Mouse (Mus musculus): ENCODE data around the gene Peli2. TPM values are rescaled to one million over a fixed set of nuclear protein-coding genes. Genes with fewer than 3 reads are reported as not detected.

Gene Peli2
- polyA plus RNA-seq, 1 experiment from 2014 or later, result 6.3 TPM

DNA sequence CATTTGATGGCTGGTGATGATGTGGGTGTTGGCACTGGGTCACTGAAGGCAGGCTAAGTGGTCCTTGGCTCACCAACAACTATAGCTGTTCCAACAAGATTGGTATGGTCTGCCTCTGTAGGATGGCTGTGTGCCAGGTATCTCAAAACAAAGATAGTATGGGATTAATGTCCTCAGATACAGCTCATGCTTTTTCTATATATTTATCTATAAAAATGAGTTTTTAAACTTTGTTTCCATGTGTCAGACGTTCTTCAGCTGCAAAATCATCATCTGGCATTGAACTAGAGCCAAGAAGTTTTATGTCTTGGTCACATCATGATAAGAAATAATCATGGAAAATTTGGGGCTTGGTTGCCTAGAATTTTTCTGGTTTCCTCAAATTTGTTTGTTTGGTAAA, 157.7 kb downstream of the Peli2 start:
- Histone ChIP-seq H3K4me3 (replicated peaks; ENCODE audit: low read length) (no peak overlapping the region), H3K36me3 (ENCODE audit: control insufficient read depth, insufficient read depth, low read length) (no peaks in the 10 kb centered on the region), H3K27ac (ENCODE audit: low read length) (no peak overlapping the region), H3K9ac (ENCODE audit: low read length) (no peak overlapping the region), H3K9me3 (replicated peaks; ENCODE audit: control insufficient read depth, low read length) (no peaks in the 10 kb centered on the region), H3K27me3 (ENCODE audit: control insufficient read depth, insufficient read depth, low read length) (no peaks in the 10 kb centered on the region), H3K4me1 (ENCODE audit: control insufficient read depth, insufficient read depth, low read length) (no peaks in the 10 kb centered on the region), H3K4me2 (ENCODE audit: low read depth, low read length) (no peak overlapping the region)
- WGBS, result 52% methylated on average over 1 of the region's 1 CpGs
- no peak for ATAC-seq (ENCODE audit: insufficient read depth, low FRiP score)

DNA sequence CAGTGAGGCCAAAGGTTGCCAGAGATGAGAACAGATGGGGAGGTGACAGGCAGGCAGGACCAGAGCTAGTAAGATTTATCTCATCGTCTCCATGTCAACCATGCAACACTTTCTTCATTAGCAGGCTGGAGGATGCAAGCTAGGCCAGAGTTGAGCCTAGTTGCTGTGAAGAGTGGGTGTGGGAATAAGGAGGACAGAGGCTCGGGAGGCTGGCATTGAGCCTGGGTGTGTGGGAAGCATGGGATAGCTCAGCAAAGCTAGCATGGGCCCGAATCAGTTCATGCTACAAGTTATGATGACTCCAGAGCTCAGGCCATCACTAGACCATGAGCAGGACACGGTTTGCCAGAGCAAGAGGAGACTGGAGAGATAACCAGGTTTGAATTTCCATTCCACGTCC, 166.3 kb downstream of the Peli2 start:
- H3K4me3 ChIP-seq (replicated peaks; ENCODE audit: low read length), result no peak overlapping the region
- H3K9me3 ChIP-seq (replicated peaks; ENCODE audit: control insufficient read depth, low read length), result no peaks in the 10 kb centered on the region
- WGBS, result 78% methylated on average over 5 of the region's 5 CpGs
- H3K27ac ChIP-seq (ENCODE audit: low read length), result no peak overlapping the region
- H3K9ac ChIP-seq (ENCODE audit: low read length), result no peak overlapping the region
- H3K4me1 ChIP-seq (ENCODE audit: control insufficient read depth, insufficient read depth, low read length), result no peaks in the 10 kb centered on the region
- H3K27me3 ChIP-seq (ENCODE audit: control insufficient read depth, insufficient read depth, low read length), result no peaks in the 10 kb centered on the region
- no peaks in the 10 kb centered on the region for H3K36me3 ChIP-seq (ENCODE audit: control insufficient read depth, insufficient read depth, low read length)
- no peak overlapping the region for H3K4me2 ChIP-seq (ENCODE audit: low read depth, low read length)
- ATAC-seq (ENCODE audit: insufficient read depth, low FRiP score), result no peak

DNA sequence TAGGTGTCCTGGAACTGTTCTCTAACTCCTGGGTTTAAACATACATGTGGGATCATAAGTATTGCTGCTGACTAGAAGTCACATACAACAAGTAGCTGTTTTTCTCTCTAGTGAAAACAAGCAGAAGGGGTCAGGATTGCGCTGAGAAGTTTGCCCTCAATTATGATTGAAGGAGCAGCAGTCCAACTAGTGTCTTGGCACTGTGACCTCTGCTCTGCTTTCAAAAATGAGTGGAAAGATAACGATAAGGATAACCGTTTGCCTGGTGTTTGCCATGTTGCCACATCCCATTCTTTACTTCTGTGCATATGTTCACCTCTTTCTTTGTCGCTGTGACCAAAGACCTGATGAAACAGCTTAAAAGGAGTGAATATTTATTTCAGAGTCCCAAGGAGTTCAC, 167.0 kb downstream of the Peli2 start:
- ATAC-seq (ENCODE audit: insufficient read depth, low FRiP score), result no peak
- Histone ChIP-seq H3K4me2 (ENCODE audit: low read depth, low read length) (no peak overlapping the region), H3K36me3 (ENCODE audit: control insufficient read depth, insufficient read depth, low read length) (no peaks in the 10 kb centered on the region), H3K9me3 (replicated peaks; ENCODE audit: control insufficient read depth, low read length) (no peaks in the 10 kb centered on the region), H3K27me3 (ENCODE audit: control insufficient read depth, insufficient read depth, low read length) (no peaks in the 10 kb centered on the region), H3K4me1 (ENCODE audit: control insufficient read depth, insufficient read depth, low read length) (no peaks in the 10 kb centered on the region), H3K9ac (ENCODE audit: low read length) (no peak overlapping the region), H3K27ac (ENCODE audit: low read length) (no peak overlapping the region), H3K4me3 (replicated peaks; ENCODE audit: low read length) (no peak overlapping the region)
- WGBS, result 72% methylated on average over 4 of the region's 4 CpGs

DNA sequence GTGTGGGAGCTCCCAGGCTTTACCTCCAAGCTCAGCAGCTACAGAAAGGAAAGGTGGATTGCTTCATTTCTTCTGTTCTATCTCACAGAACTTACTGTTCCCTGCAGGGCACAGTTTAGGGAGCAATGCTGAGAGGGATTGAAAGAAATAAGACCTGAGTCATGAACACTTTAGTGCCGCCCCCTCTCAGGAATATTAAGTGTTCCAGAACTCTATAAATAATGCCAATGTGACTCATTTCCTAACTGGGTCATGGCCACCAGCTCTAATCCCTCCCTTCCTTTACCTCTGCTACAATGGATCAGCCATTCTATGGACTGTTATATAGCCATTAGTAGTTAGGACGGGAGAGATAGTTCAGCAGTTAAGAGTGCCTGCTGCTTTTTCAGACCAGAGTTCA, 168.0 kb downstream of the Peli2 start:
- ATAC-seq (ENCODE audit: insufficient read depth, low FRiP score), result no peak
- WGBS, result 68% methylated on average over 2 of the region's 2 CpGs
- Histone ChIP-seq H3K9me3 (replicated peaks; ENCODE audit: control insufficient read depth, low read length) (no peaks in the 10 kb centered on the region), H3K27me3 (ENCODE audit: control insufficient read depth, insufficient read depth, low read length) (no peaks in the 10 kb centered on the region), H3K36me3 (ENCODE audit: control insufficient read depth, insufficient read depth, low read length) (no peaks in the 10 kb centered on the region), H3K27ac (ENCODE audit: low read length) (no peak overlapping the region), H3K4me2 (ENCODE audit: low read depth, low read length) (no peak overlapping the region), H3K4me3 (replicated peaks; ENCODE audit: low read length) (no peak overlapping the region), H3K4me1 (ENCODE audit: control insufficient read depth, insufficient read depth, low read length) (no peaks in the 10 kb centered on the region), H3K9ac (ENCODE audit: low read length) (no peak overlapping the region)

DNA sequence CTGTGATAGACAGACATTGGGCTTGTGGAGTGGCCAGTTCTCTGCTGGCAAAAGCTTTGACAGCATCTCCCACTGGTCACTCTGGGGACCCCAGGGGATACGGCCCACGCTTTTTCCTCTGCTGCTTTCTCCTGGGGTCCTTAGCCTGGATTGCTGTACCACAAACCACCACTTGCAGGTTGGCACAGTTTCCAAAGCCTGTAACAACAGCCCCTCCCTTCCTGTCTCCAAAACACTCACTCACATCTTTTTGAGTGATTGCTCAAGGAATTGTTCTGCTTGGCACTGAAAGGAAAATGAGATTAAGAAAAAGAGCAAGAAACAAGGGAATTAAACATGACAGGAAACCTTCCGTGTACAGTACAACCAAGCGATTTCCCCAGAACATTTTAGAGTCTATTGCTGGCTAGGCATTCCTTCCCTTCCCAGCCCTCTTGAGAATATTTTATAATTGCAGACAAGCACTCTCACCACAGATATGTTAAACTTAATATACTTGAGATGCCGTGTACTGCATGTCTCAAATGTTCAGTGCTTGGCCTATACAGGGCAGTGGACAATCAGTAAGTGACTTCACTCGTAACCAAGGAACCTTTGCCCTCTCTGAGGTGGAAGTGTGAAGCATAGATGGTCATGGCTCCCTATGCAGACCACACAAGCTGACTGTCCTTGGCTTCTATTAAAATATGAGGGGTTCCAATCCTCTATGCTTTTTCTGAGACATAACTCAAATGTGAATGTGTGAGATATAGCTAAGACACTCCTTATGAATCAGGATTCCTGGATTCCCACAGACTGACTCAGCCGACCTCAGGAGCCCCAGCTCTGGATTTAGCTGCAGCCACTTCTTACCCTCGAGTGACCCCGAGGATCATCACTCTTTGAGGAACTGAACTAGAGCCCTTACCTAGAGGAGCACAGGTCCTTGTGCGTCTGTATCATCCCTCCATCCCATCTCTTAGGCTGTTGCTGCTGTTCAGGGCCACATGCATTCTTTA, 169.3 kb downstream of the Peli2 start:
- Histone ChIP-seq H3K9ac (ENCODE audit: low read length) (no peak overlapping the region), H3K27ac (ENCODE audit: low read length) (no peak overlapping the region), H3K4me3 (replicated peaks; ENCODE audit: low read length) (no peak overlapping the region), H3K4me2 (ENCODE audit: low read depth, low read length) (no peak overlapping the region), H3K9me3 (replicated peaks; ENCODE audit: control insufficient read depth, low read length) (no peaks in the 10 kb centered on the region), H3K36me3 (ENCODE audit: control insufficient read depth, insufficient read depth, low read length) (no peaks in the 10 kb centered on the region), H3K4me1 (ENCODE audit: control insufficient read depth, insufficient read depth, low read length) (no peaks in the 10 kb centered on the region), H3K27me3 (ENCODE audit: control insufficient read depth, insufficient read depth, low read length) (no peaks in the 10 kb centered on the region)
- 65% methylated on average over 10 of the region's 10 CpGs for WGBS
- ATAC-seq (ENCODE audit: insufficient read depth, low FRiP score), result no peak

DNA sequence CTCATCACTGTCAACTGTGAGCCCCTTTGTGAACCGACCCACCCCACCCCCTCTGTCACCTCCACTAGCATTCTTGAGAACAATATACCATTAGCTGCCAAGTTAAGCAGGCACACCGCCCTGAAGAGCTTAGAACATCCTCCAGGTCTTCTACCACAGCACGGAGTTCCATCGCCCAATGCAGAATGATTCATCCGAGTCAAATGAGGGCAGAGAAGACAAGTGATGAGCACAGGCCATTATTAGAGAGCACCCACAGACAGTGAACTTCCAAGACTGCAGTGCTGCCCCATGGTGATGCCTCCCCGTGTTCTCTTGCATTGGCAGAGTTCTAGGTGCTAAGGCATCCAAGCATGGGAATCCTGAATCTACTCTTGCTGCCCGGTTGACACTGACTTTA, 172.9 kb downstream of the Peli2 start:
- ATAC-seq (ENCODE audit: insufficient read depth, low FRiP score), result no peak
- H3K4me1 ChIP-seq (ENCODE audit: control insufficient read depth, insufficient read depth, low read length), result peaks cover 8% of the 10 kb centered on the region; the same call in 1 of the 2 replicates
- H3K9me3 ChIP-seq (replicated peaks; ENCODE audit: control insufficient read depth, low read length), result no peaks in the 10 kb centered on the region
- no peak overlapping the region for H3K27ac ChIP-seq (ENCODE audit: low read length)
- no peaks in the 10 kb centered on the region for H3K27me3 ChIP-seq (ENCODE audit: control insufficient read depth, insufficient read depth, low read length)
- no peak overlapping the region for H3K4me3 ChIP-seq (replicated peaks; ENCODE audit: low read length)
- no peaks in the 10 kb centered on the region for H3K36me3 ChIP-seq (ENCODE audit: control insufficient read depth, insufficient read depth, low read length)
- no peak overlapping the region for H3K4me2 ChIP-seq (ENCODE audit: low read depth, low read length)
- WGBS, result 80% methylated on average over 7 of the region's 7 CpGs
- no peak overlapping the region for H3K9ac ChIP-seq (ENCODE audit: low read length)

DNA sequence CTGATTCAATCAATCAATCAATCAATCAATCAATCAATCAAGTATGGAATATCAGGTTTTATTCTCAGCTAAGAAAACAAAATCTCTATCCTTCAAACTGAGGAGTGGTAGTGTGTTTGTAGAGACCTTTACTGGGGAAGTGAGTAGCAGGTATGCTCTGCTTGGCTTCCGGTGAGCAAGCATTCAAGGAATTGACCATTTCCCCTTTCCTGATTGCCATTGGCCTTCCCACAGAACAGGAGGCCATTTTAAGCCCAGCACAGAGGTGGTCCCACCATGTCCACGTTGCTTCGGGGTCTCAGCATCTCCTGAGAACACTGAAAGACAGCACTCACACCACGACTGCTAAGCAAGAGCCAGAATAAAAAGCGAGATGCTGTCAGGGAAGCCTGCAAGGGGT, 174.8 kb downstream of the Peli2 start:
- H3K4me2 ChIP-seq (ENCODE audit: low read depth, low read length), result peak overlapping the region; percentile 41
- WGBS, result 14% methylated on average over 5 of the region's 5 CpGs
- ATAC-seq (ENCODE audit: insufficient read depth, low FRiP score), result no peak
- no peaks in the 10 kb centered on the region for H3K36me3 ChIP-seq (ENCODE audit: control insufficient read depth, insufficient read depth, low read length)
- H3K27me3 ChIP-seq (ENCODE audit: control insufficient read depth, insufficient read depth, low read length), result no peaks in the 10 kb centered on the region
- H3K9ac ChIP-seq (ENCODE audit: low read length), result no peak overlapping the region
- no peaks in the 10 kb centered on the region for H3K9me3 ChIP-seq (replicated peaks; ENCODE audit: control insufficient read depth, low read length)
- peaks cover 8% of the 10 kb centered on the region; the same call in 1 of the 2 replicates for H3K4me1 ChIP-seq (ENCODE audit: control insufficient read depth, insufficient read depth, low read length)
- no peak overlapping the region for H3K4me3 ChIP-seq (replicated peaks; ENCODE audit: low read length)
- H3K27ac ChIP-seq (ENCODE audit: low read length), result peak overlapping the region; percentile 31; the same call in 1 of the 2 replicates

DNA sequence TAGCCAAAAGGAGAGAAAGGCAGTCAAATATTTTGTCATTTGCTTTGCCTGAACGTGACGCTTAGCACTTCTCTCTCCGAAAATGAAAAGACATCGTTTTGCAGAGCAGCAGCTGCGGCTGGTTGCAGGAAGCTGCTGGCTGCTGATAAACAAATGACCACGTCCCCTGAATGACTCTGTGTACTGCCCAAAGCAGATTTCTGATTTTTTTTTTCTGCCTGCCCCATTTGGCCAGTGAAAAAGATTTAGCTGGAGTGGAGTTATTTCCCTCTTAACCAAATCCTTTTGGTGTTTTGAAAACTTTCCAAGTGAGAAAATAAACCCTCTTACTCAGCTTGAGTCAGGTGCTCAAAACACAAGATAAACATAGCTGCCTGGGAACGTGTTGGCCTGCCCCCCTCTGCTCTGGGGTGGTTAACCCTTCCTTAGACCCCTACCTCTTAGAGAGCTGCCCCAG, 175.2 kb downstream of the Peli2 start:
- H3K27me3 ChIP-seq (ENCODE audit: control insufficient read depth, insufficient read depth, low read length), result no peaks in the 10 kb centered on the region
- no peaks in the 10 kb centered on the region for H3K9me3 ChIP-seq (replicated peaks; ENCODE audit: control insufficient read depth, low read length)
- H3K4me1 ChIP-seq (ENCODE audit: control insufficient read depth, insufficient read depth, low read length), result peaks cover 8% of the 10 kb centered on the region; the same call in 1 of the 2 replicates
- H3K4me2 ChIP-seq (ENCODE audit: low read depth, low read length), result peak overlapping the region; percentile 41
- no peaks in the 10 kb centered on the region for H3K36me3 ChIP-seq (ENCODE audit: control insufficient read depth, insufficient read depth, low read length)
- H3K4me3 ChIP-seq (replicated peaks; ENCODE audit: low read length), result no peak overlapping the region
- H3K9ac ChIP-seq (ENCODE audit: low read length), result no peak overlapping the region
- peak overlapping the region; percentile 31 for H3K27ac ChIP-seq (ENCODE audit: low read length)
- 2% methylated on average over 7 of the region's 7 CpGs for WGBS
- ATAC-seq (ENCODE audit: insufficient read depth, low FRiP score), result 0 out of 2 replicates have a peak, but pooled peaks have one; percentile 53

DNA sequence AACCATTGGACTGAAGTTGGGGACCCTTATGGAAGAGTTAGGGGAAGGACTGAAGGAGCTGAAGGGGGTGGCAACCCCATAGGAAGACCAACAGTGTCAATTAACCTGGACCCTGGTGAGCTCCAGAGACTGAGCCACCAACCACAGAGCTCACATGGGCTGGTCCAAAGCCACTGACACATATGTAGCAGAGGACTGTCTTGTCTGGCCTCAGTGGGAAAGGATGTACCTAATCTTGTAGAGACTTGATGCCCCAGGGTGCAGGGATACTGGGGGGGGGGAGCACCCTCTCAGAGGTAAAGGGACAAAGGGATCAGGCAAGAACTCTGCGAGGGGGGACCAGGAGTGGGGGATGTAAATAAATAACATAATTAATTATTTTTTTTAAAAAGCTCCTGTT, 176.2 kb downstream of the Peli2 start:
- no peak overlapping the region for H3K9ac ChIP-seq (ENCODE audit: low read length)
- H3K4me2 ChIP-seq (ENCODE audit: low read depth, low read length), result no peak overlapping the region
- no peaks in the 10 kb centered on the region for H3K36me3 ChIP-seq (ENCODE audit: control insufficient read depth, insufficient read depth, low read length)
- peaks cover 8% of the 10 kb centered on the region; the same call in 1 of the 2 replicates for H3K4me1 ChIP-seq (ENCODE audit: control insufficient read depth, insufficient read depth, low read length)
- no peak overlapping the region for H3K27ac ChIP-seq (ENCODE audit: low read length)
- H3K27me3 ChIP-seq (ENCODE audit: control insufficient read depth, insufficient read depth, low read length), result no peaks in the 10 kb centered on the region
- no peak overlapping the region for H3K4me3 ChIP-seq (replicated peaks; ENCODE audit: low read length)
- H3K9me3 ChIP-seq (replicated peaks; ENCODE audit: control insufficient read depth, low read length), result no peaks in the 10 kb centered on the region
- 88% methylated on average over 1 of the region's 1 CpGs for WGBS
- ATAC-seq (ENCODE audit: insufficient read depth, low FRiP score), result no peak
